Mouse (Mus musculus): ENCODE measurements around the gene Il17a. TPM values are rescaled to one million over a fixed set of nuclear protein-coding genes. Genes with fewer than 3 reads are reported as not detected.

The Il17a gene
- not detected in 2 replicates for polyA plus RNA-seq (2012; rRNA removed)

DNA sequence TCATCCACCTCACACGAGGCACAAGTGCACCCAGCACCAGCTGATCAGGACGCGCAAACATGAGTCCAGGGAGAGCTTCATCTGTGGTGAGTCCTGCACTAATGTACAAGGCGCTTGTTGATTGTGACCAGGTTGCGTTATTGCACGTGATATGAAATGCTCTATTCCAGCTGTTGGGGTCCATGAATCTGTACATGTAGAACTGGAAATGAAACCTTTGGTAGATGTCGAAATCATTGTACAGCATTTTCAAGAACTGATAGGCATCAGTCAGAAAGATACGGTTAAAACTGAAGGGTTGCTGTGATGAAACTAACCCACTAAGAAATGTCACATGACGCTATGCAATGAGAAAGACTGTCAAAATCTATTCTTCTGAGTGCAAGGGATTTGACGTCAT lies at the start of gene Il17a:
Gene Il17a (plus strand): TSS at position 3 of the 400 bp plus-strand sequence.
- no peak for DNase-seq
- no peak within 1 kb of the TSS for H3K27ac ChIP-seq (ENCODE audit: insufficient read depth, low read depth, low read length)
- H3K4me1 ChIP-seq (ENCODE audit: control insufficient read depth, insufficient read depth, low read length): no peaks in the 10 kb centered on the region; the same call in 1 of the 2 replicates
- no peak for TF ChIP-seq POLR2A (IDR thresholded peaks at IDR 0.05; ENCODE audit: low read depth, low read length)
- no peaks in the 10 kb centered on the region for H3K36me3 ChIP-seq (ENCODE audit: control insufficient read depth, insufficient read depth, low read length)
- H3K27me3 ChIP-seq (replicated peaks; ENCODE audit: control insufficient read depth, insufficient read depth, low read length): no peaks in the 10 kb centered on the region
- WGBS: 93% methylated on average over 10 of the region's 10 CpGs
- no peak within 1 kb of the TSS for H3K4me3 ChIP-seq (ENCODE audit: insufficient read depth, low read depth, low read length)

DNA sequence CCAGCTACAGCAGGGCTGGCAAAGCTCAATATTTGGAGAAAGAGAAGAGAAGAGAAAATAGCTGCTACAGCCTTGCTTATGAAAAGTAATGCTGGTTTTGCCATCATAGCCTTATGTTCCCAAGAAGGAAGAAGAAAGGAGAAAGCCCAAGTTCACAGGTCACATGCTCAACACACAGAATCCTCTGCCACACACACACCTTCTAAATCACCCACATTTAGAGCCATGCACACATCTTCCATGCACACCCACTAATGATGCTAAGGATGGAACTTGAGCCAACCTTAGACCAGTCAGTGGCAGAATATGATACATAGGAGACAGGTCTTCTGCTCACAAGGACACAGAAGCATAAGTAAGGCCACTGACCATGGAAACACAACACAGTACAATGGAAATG lies 47.9 kb upstream of the Il17a start:
- DNase-seq: no peak
- H3K4me3 ChIP-seq (ENCODE audit: insufficient read depth, low read depth, low read length): no peak overlapping the region
- no peaks in the 10 kb centered on the region for H3K27me3 ChIP-seq (replicated peaks; ENCODE audit: control insufficient read depth, insufficient read depth, low read length)
- TF ChIP-seq CTCF (conservative IDR thresholded peaks at IDR 0.05; ENCODE audit: insufficient read depth, insufficient read length, low read depth, low read length) (no peak), POLR2A (IDR thresholded peaks at IDR 0.05; ENCODE audit: low read depth, low read length) (no peak)
- no peaks in the 10 kb centered on the region for H3K36me3 ChIP-seq (ENCODE audit: control insufficient read depth, insufficient read depth, low read length)
- 0 out of 2 replicates have a peak, but pooled peaks cover 2% of the 10 kb centered on the region for H3K4me1 ChIP-seq (ENCODE audit: control insufficient read depth, insufficient read depth, low read length)
- no peak overlapping the region for H3K27ac ChIP-seq (ENCODE audit: insufficient read depth, low read depth, low read length)

DNA sequence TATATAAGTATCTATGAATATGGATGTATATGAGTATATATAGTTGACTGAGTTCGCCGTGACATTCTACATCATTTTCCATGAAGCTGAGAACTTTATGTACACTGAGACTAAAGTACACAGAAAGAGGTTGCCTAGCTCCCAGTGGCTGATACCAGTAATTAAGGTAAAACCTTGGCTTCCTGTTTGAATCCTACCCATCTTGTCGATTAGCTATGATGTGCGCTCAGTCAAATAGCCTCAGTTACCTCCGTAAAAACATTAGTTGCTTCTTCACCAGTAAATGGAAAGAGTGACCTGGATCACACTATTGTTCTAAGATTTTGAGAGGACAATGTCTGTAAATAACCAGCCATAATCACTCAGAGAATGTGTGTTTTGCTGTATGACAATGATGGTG lies 47.3 kb upstream of the Il17a start:
- no peaks in the 10 kb centered on the region for H3K27me3 ChIP-seq (replicated peaks; ENCODE audit: control insufficient read depth, insufficient read depth, low read length)
- no peak overlapping the region for H3K27ac ChIP-seq (ENCODE audit: insufficient read depth, low read depth, low read length)
- no peak overlapping the region for H3K4me3 ChIP-seq (ENCODE audit: insufficient read depth, low read depth, low read length)
- no peaks in the 10 kb centered on the region for H3K36me3 ChIP-seq (ENCODE audit: control insufficient read depth, insufficient read depth, low read length)
- H3K4me1 ChIP-seq (ENCODE audit: control insufficient read depth, insufficient read depth, low read length): 0 out of 2 replicates have a peak, but pooled peaks cover 2% of the 10 kb centered on the region
- 98% methylated on average over 5 of the region's 5 CpGs for WGBS
- DNase-seq: no peak
- no peak for TF ChIP-seq POLR2A (IDR thresholded peaks at IDR 0.05; ENCODE audit: low read depth, low read length)
- TF ChIP-seq CTCF (conservative IDR thresholded peaks at IDR 0.05; ENCODE audit: insufficient read depth, insufficient read length, low read depth, low read length): no peak

DNA sequence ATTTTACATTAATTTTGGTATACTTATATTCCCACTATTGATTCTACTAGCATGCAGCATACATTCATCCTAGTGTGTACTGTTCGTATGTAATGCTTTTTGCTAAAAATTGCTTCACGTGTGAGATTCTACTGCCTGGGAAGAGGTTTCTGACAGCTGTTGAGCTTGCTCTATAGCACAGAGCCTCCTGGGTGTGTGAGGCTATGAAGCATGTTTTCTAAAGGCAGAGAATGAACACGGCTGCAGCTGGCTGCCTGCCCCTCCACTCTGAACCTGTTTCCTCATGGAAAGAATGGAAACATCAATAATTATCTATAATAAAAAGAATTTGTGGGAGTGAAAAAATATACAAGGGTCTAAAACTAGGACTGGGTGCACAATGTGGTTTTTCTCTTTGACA lies 46.9 kb upstream of the Il17a start:
- Histone ChIP-seq H3K4me1 (ENCODE audit: control insufficient read depth, insufficient read depth, low read length) (0 out of 2 replicates have a peak, but pooled peaks cover 2% of the 10 kb centered on the region), H3K36me3 (ENCODE audit: control insufficient read depth, insufficient read depth, low read length) (no peaks in the 10 kb centered on the region), H3K27me3 (replicated peaks; ENCODE audit: control insufficient read depth, insufficient read depth, low read length) (no peaks in the 10 kb centered on the region), H3K4me3 (ENCODE audit: insufficient read depth, low read depth, low read length) (no peak overlapping the region), H3K27ac (ENCODE audit: insufficient read depth, low read depth, low read length) (no peak overlapping the region)
- 72% methylated on average over 3 of the region's 3 CpGs for WGBS
- no peak for DNase-seq
- no peak for TF ChIP-seq CTCF (conservative IDR thresholded peaks at IDR 0.05; ENCODE audit: insufficient read depth, insufficient read length, low read depth, low read length)
- no peak for TF ChIP-seq POLR2A (IDR thresholded peaks at IDR 0.05; ENCODE audit: low read depth, low read length)

DNA sequence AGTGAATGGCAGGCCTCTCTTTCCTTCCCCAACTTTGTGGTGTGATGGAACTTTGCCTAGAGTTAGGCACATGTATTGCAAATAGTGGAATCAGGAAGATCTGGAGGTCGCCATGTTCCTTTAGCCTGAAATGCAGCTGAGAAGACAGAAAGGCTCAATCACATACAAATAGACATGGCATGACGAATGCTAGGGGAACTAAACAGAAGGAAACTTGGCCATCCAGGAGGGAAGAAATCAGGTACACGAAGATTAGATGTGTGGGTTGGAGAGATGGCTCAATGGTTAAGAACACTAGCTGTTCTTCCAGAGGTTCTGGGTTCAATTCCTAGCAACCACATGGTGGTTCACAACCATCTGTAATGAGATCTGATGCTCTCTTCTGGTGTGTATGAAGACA lies 46.3 kb upstream of the Il17a start:
- 94% methylated on average over 3 of the region's 3 CpGs for WGBS
- Histone ChIP-seq H3K27me3 (replicated peaks; ENCODE audit: control insufficient read depth, insufficient read depth, low read length) (no peaks in the 10 kb centered on the region), H3K4me1 (ENCODE audit: control insufficient read depth, insufficient read depth, low read length) (0 out of 2 replicates have a peak, but pooled peaks cover 2% of the 10 kb centered on the region), H3K36me3 (ENCODE audit: control insufficient read depth, insufficient read depth, low read length) (no peaks in the 10 kb centered on the region), H3K4me3 (ENCODE audit: insufficient read depth, low read depth, low read length) (no peak overlapping the region), H3K27ac (ENCODE audit: insufficient read depth, low read depth, low read length) (no peak overlapping the region)
- DNase-seq: no peak
- no peak for TF ChIP-seq CTCF (conservative IDR thresholded peaks at IDR 0.05; ENCODE audit: insufficient read depth, insufficient read length, low read depth, low read length)
- no peak for TF ChIP-seq POLR2A (IDR thresholded peaks at IDR 0.05; ENCODE audit: low read depth, low read length)

DNA sequence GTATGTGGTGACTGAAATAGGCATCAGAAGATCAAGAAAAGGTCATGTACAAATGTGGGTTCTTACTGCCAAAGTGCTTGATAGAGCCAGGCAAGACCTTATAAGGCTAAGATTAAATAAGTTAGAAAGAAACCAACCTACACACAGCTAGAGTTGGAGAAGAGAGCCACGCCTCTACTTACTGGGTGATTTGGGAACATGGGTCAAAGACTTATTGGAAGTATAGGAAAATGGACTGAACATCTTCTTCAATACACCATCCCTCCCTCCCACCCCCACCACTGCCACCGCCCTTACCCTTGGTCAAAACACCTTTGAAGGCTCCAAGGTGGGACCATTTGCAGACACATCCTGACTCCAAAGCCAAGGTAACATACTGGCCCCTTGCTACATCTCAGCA lies 45.3 kb upstream of the Il17a start:
- WGBS: 98% methylated on average over 2 of the region's 2 CpGs
- Histone ChIP-seq H3K4me1 (ENCODE audit: control insufficient read depth, insufficient read depth, low read length) (0 out of 2 replicates have a peak, but pooled peaks cover 2% of the 10 kb centered on the region), H3K36me3 (ENCODE audit: control insufficient read depth, insufficient read depth, low read length) (no peaks in the 10 kb centered on the region), H3K27ac (ENCODE audit: insufficient read depth, low read depth, low read length) (no peak overlapping the region), H3K4me3 (ENCODE audit: insufficient read depth, low read depth, low read length) (no peak overlapping the region), H3K27me3 (replicated peaks; ENCODE audit: control insufficient read depth, insufficient read depth, low read length) (no peaks in the 10 kb centered on the region)
- no peak for DNase-seq
- no peak for TF ChIP-seq POLR2A (IDR thresholded peaks at IDR 0.05; ENCODE audit: low read depth, low read length)
- TF ChIP-seq CTCF (conservative IDR thresholded peaks at IDR 0.05; ENCODE audit: insufficient read depth, insufficient read length, low read depth, low read length): no peak

DNA sequence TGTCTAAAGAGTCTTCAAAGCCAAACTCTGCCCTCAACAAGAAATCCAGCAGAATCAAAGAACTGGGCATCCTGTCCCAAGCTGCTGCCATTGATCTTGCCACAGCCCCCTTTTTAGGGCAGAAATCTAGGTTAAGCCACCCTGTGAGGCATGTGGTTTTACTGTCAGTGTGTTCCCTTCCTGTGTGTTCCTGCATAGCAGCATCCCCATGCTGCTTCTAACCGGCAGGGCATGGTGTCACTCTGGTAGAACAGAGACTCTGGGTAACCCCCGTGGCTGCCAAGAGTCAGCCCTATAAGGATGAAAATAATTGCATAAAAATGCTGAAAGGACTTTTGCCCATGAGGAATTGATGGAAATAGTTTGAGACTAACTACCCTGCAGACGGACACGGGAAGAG lies 44.8 kb upstream of the Il17a start:
- H3K27ac ChIP-seq (ENCODE audit: insufficient read depth, low read depth, low read length): no peak overlapping the region
- 68% methylated on average over 4 of the region's 4 CpGs for WGBS
- TF ChIP-seq POLR2A (IDR thresholded peaks at IDR 0.05; ENCODE audit: low read depth, low read length): no peak
- TF ChIP-seq CTCF (conservative IDR thresholded peaks at IDR 0.05; ENCODE audit: insufficient read depth, insufficient read length, low read depth, low read length): no peak
- no peak for DNase-seq
- H3K4me3 ChIP-seq (ENCODE audit: insufficient read depth, low read depth, low read length): no peak overlapping the region
- no peaks in the 10 kb centered on the region for H3K27me3 ChIP-seq (replicated peaks; ENCODE audit: control insufficient read depth, insufficient read depth, low read length)
- no peaks in the 10 kb centered on the region for H3K36me3 ChIP-seq (ENCODE audit: control insufficient read depth, insufficient read depth, low read length)
- H3K4me1 ChIP-seq (ENCODE audit: control insufficient read depth, insufficient read depth, low read length): 0 out of 2 replicates have a peak, but pooled peaks cover 2% of the 10 kb centered on the region

DNA sequence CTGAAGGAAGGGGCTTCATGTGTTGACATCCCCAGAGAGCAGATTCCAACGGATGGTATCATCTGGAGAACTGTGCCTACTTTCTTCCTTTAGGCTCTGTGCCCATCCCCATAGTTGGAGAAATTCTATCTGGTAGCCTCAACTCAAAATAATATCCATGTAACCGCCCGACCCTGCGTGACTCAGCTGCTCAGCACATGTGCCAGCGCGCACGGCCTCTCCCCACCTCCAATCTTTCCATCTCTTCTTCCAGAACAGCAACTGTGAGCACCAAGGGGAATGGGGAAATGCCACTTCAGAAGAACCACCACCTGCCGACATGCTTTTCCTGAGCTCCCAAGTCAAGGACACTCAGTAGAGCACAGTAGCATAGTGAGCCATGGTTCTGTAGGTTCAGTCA lies 39.4 kb upstream of the Il17a start:
- DNase-seq: no peak
- TF ChIP-seq POLR2A (IDR thresholded peaks at IDR 0.05; ENCODE audit: low read depth, low read length) (no peak), CTCF (conservative IDR thresholded peaks at IDR 0.05; ENCODE audit: insufficient read depth, insufficient read length, low read depth, low read length) (no peak)
- Histone ChIP-seq H3K27ac (ENCODE audit: insufficient read depth, low read depth, low read length) (no peak overlapping the region), H3K4me3 (ENCODE audit: insufficient read depth, low read depth, low read length) (no peak overlapping the region), H3K4me1 (ENCODE audit: control insufficient read depth, insufficient read depth, low read length) (no peaks in the 10 kb centered on the region), H3K36me3 (ENCODE audit: control insufficient read depth, insufficient read depth, low read length) (no peaks in the 10 kb centered on the region), H3K27me3 (replicated peaks; ENCODE audit: control insufficient read depth, insufficient read depth, low read length) (no peaks in the 10 kb centered on the region)
- 91% methylated on average over 8 of the region's 8 CpGs for WGBS
